Mouse (Mus musculus) urinary bladder, postnatal 14 days (tissue): ENCODE measurements at regions not wholly inside any gene's neighbourhood (a gene's known extent, or its start where the extent isn't known, plus 50 kb on each side); places are given as distances from the start of the nearest gene placed in this dataset.

ENCODE experiments used
- DNase-seq: peaks from one replicate; pipeline ENCODE4 v3.0.0; 2021; ENCODE audit warnings: low spot score

DNA sequence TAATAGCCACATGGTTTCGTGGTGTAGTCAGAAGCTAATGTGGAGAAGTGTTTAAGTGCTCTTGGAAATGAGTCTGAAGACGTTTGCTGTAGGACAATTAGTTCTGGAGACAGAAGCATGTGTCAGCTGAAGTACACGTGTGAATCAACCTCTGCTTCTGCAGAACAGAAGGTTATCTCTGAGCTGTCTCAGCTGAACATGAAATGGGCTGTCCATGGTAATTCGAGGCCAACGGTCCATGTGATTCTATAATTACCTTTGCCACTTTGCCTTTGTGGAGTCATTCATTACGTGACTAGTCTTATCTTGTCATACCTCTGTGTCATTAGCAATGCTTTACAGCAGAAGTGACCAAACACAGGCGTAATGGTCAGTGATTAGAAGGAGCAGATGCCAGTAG, 295.6 kb upstream of the Veph1 start:
- DNase-seq = no peak

DNA sequence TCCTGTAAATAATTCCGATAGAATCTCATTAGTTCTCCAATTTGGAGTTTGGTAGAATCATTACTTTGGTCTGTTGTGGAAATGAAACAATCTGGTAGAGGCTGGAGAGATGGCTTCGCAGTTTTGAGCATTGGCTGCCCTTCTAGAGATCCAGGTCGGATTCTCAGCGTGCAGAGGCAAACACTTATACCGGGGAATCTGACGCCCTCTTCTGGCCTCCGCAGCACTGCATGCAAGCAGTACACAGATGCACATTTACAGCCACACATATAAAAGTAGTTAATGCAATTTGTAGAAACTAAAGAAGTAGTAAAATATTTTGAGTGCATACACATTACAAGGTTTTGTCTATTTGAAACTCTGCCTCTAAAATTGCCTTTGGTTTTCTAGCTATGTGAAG, 294.1 kb upstream of the Veph1 start:
- DNase-seq = no peak

DNA sequence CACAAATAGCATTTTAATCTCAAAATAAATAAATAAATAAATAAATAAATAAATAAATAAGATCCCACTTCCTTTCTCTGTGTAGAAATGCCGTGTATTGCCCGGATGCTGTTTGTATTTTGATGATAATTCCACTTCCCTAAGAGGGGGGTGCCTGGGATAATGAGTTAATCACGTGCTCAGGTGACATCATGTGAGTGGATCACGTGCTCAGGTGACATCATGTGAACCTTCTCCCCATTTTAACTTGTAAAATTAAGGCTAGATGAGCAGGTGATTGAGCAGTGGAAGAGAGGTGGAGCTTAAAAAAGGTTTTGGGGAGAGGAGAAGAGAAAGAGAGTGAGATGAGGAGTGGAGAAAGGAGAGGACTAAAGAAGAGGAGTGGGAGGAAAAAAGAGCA, 292.8 kb upstream of the Veph1 start:
- DNase-seq = no peak

DNA sequence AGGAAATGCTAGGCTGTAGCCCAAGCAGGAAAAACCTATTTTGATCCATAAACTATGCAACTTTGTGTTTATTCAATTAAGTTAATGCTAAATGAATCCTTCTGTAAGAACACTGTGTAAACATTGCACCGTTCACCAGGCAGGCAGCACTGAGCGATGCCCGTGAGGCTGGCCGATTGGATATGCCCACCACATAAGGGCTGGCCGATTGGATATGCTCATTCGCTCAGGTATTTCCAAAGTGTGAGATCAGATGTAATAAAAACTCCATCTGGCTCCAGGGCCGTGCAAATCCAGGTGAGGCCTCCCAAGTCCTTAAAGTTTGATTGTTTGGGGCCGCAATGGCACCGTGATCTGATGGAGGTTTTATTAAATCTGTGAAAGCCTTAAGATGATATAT, 288.2 kb upstream of the Veph1 start:
- DNase-seq = no peak

DNA sequence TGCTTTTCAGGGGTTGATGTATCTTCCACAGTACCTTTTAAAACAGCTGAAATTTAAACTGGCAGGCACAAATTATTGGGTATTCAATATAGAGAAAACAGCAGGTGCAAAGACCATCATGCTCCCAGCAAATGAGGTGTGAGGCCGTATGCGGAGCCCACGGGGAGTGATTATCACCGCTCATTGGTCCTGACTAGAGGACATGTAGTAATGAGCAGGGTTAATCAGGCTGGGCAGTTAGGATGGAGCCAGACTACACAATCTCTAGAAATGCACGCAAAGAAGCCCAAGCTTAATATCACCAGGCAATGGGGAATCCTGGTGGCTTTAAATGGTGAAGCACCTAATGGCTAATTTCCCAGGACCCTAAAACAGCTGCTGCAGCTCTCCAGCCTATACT, 287.5 kb upstream of the Veph1 start:
- no peak for DNase-seq

DNA sequence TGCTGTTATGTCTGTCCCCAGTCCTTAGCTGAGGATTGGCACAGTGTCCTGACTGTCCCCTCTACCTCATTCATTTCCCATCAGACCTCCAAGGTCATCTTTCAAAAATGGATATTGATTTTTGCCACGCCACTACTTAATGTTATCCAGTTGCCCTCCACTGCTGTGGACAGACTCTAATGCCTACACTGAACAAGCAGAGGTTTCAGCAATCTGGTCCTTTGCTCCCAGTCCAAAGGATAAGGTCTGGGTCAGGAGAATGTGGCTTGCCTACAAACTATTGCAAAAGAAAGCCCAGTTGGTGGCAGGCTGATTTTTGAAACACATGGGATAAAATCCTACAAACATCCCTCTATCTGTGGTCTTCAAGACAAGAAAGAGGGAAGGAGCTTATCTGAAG, 280.0 kb upstream of the Veph1 start:
- DNase-seq = no peak

DNA sequence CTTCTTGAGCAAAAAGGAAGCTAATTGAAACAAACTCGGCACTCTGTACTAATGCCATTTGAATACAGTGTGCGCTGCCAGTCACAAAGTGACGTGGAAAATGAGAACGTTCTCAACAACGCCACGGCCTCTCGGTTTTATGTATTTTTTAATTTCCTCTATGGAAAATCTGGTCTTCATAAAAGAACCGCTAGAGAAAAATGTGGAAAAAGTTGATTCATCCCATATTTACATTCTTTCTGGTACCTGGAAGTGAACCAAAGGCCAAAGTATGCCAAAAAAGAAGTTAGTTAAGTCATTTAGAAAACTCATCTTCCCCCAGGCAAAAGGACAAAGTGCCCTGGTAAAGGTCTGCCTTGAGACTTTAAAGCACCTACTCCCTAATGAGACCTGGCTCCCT, 277.7 kb upstream of the Veph1 start:
- no peak for DNase-seq

DNA sequence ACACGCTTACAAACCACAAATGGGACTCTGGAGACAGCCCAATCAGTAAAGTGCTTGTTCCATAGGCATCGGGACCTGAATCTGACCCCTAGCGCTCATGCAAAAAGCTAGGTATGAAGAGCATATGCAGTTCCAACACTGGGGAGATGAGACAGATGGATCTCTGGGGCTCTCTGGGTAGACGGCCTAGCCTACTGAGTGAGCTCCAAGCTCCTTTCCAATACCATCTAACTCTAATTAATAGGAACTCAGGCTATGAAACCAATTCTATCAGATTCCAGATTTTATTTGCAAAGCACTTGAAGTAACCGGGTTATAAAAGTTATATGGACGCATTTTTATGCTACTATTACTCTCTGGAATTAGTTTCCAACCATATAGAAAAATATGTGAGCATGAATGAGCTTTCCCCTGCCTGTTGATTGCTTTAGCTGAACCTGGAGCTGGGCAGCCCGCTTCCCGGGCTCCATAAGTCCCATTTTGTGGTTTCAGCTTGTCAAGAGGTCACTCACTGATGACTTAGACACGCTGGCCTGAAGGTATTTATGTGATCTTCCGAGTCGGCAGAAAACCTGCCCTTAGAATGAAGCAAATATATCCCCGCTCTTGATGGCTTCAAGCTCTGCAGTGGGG, 276.4 kb upstream of the Veph1 start:
- DNase-seq = no peak

DNA sequence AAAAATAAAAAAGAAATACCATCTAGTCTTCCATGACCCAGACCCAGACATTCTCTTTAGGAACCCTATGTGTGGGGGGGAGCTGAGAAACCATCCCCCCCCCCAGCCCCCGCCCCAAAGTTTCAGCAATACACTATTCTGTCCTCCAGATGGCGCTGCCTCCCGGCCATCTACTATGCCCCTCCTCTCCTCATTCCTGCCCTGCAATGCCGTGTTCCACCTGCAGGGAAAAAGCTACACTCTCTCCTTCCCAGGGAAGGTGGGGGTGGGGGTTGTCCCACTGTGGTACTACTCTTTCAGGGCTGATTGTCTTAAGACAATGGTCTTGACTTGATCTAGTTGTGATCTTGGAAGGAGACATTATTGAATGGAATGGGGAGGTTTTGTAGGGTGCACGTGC, 273.7 kb upstream of the Veph1 start:
- no peak for DNase-seq

DNA sequence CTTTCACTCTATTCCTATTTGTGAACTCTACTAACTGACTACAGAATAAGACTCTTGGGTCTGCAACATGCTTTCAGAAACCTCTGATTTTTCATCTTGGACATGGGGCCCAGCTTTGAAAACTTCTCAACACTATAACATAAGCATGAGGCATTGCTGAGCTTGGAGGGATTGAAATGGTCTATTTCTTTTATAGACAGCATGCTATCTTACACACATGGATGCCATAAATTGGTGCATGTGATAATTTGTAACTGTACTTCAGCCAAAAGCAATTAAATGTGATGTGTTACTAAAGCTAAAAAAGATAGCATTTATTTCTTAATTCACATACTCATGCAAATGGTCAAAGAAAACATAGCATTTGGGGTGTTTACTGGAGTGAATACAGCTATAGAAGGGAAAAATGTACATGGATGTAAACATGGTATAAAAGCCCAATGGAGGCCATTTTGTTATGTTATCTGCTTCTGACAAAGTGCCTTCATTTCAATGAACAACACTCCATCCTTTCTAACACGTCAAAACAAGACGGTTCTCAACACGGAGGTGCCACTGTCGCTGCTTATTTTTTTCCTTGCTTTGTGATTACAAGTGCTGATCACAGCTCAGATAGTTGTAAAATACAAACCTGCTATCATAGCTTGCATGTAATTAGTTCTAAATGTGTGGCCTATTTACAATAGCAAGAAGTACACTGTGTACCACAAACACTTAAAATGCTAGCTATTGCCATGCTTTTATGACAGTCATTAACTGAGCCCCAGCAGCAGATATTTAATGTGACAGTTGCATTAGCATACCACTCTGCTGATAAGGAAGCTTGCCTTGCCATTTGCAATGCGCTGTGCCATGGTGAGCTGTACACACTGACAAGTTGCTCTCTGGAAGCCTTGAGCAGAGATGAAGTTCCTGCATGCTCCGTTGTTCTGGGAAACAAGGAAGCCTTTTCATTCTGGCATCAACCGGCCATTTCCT, 267.9 kb upstream of the Veph1 start:
- DNase-seq = no peak

DNA sequence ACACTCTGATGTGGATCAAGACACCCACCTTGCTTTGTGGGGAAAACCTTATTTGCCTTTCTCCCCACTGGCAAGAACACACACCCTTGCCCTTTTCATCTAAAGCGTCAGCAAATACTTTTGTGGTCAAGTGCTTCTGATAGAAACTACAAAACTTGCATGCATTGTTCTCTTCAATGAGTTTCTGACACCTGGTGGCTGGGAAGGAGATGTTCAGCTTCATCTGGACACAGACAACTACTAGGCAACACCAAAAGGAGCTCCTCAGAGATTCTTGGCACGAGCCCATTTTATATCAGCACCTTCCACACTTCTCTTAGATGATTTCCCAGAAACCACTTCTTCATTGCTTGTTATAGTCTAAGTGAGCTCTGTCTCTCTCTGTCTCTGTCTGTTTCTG, 266.7 kb upstream of the Veph1 start:
- no peak for DNase-seq

DNA sequence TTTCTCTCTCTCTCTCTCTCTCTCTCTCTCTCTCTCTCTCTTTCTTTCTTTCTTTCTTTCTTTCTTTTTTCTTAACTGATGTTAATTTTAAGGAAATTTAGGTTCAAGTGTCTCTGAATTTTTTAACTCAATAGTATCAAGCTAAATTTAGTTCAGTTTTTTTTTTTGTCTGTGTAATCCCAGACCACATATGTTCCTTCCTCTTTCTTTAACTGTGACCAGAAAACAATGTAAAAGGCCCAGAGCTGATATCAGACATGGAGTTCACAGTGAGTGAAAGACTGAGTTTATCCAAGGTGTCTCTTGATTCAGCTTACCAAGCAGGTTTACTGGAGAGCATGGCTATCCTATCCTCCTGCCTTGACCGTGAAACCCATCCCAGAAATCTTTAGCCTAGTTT, 258.9 kb upstream of the Veph1 start:
- no peak for DNase-seq

DNA sequence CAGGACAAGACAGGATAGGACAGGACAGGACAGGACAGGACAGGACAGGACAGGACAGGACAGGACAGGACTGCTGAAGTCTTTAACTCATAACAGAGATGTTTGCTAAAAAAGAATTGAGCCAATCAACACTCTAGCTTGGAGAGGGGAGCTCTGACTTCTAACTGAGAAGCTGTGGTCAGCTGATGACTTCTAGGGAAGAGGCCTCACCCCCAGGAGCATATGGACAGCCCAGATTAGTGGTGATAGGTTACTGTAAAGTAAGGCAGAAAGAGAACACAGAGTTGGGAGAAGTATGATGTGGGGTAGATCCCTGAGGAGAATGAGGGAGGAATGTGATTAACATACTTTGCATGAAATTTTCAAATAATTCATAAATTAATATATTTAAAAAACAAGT, 254.3 kb upstream of the Veph1 start:
- no peak for DNase-seq

DNA sequence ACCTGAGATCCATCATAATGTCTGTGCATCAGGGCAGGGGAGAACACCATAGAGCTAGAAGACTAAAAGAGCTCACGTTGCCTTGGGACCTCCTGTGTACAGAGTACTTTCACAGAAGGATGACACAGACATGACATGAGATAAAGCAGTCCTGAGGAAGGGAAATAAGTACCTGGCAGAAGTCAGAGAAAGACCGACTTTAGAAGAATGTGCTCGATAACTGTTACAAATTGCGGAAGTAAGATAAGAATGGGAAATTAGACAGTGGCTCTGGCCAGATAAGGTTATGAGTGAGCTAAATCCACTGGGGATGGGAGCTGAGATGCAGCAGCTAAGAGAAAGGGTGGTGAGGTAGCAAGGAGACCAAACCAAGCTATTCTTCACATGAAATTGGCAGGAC, 249.9 kb upstream of the Veph1 start:
- DNase-seq = no peak

DNA sequence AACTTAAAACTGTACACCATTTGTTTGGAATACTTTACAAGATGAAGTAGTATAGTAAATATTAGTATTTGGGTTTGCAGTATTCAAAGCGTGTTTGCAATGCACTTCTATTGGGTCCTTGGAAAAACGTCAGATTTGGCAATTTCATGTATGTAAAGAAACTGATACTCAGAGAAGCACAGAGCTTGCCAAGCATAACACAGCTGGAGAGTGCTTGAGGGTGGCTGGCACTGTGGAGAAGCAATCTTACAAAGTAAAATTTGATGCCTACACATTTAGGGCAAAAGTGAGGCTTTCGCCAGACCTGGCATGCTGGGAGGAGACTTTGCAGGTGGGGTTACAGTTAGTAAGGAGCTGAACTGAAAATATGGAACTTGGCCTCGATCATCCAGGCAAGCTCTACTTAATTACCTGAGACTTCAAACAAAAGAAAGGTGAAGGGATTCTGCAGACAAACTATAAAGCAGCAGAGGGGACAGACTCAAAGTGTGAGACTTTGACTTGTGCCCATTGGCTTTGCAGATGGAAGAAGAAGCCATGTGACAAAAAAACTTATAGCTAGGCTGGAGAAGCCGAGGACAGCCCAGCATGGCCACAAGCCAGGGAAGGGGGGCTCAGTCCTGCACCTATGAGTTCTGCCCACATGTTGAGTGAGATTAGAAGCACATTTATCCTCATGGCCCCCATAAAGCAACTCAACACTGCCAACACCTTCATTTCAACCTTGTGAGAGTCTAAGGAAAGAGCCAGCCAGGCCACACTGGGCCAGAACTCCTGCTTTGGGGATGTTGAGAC, 247.7 kb upstream of the Veph1 start:
- DNase-seq = no peak

DNA sequence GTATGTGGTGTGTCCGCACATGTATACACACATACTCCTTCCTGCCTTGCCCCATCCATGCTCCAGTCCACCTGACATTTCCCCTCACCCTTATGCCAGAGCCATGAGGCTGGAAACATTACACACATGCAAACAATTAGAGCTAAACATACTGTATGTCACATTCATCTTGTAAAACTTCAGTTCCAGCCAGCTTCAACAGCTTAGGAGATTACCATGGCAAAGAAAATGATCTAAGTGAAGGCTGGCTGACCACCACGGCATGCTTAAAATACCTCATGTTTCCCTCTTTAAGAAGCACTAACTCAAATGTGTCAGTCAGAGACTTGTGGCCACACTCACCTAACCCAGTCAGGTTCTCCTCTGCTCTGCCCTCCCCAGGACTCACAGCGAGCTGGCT, 246.2 kb upstream of the Veph1 start:
- no peak for DNase-seq

DNA sequence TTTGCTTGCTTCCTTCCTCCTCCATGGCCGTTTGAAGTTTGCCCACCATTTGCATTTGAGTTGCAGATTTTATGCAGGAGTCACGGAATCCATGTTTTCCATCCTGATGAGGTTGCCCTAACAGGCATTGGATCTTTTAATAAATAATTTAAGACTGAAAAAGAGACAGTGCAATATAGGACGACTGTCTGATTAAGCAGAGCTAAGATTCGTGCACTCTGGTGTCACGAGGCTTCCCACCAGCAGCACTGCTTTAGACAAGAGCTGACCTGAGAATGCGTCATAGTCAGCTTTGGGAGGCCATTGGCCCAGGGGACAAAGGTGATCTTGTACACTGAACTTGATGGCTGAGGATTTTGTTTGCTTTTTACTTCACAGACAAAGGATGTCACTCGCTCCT, 241.3 kb upstream of the Veph1 start:
- no peak for DNase-seq

DNA sequence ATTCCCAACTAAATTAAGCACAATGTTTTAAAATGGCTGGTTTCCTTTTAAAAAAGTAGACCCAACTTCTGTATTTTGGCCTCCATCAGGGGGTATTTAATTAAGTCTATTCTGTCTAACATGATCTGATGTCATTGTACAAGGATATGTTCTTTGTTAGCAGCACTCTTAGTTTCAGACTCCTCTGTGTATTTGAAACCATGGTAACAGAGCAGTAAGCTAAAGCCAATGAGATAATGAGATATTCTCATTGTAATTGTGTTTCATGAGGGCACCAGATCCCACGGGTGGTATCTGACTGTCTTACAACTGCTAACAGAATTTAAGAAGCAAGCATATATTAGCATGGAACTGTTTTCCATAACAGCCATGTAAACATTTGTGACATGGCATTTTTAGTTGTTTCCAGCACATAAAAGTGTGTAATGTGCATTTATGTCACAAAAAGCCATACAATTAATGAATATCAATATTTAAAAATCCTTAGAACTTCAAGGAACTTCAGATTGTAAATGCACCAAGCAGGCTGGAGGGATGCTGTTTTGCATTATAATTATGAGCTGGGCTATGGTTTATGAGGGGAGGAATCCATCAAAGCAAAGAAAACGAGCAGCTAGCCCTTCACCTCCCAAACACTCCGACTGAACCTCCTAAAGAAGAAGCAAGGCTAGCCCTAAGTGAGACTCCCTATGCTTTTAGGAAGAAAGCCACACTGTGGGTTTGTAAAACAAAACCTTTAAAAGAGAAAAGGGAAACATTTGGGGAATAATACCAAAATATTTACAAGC, 240.7 kb upstream of the Veph1 start:
- DNase-seq = no peak

DNA sequence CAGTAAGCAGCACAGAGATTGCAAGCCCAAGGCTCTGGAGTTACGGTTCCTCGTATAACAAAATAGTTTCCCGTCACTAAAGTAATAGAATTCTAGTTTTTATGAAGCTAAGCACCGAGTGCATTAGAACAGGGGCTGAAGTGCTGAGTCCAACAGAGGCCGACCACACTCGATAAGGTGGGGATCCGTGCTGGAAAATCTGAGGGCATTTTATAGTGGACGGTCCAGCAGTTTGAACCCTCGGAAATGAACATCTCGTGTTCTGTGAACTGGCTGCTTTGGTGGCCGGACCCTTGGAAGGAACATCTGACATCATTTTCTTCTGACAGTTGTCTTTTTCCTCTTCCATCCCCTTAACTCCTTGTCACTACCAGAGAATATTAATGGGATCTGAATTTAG, 240.0 kb upstream of the Veph1 start:
- DNase-seq = no peak

DNA sequence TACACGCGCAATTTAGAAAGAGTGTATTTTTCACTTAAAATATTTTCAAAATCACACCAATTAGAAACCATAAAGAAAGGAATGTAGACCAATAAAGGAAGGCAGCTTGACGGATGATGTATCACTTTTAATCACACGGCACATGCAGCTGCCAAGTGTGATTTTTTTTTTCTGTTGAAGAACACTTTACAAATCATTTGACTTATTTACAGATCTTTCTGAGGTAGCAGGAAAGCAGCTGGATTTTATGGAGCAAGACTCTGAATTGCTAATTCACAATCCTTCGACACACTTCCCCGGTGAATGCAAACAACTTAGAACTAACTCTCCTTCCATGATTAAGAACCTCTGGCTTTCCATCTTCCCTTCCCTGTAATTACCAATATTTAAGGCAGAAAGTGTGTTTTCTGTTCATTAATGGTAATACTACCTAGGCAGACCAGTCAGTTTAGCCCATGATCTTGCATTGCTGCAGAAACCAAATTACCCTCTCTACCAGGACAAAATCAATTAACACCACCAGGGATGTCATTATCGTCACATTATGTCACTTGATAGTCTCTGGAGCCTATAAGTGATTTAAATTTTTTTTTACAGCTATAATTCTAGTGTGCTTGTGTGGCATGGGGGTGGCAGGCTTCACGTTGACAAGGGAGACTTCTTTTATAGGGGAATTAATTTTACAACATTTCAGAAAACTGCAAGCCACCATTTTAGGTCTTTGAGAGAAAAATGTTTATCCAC, 239.3 kb upstream of the Veph1 start:
- no peak for DNase-seq

DNA sequence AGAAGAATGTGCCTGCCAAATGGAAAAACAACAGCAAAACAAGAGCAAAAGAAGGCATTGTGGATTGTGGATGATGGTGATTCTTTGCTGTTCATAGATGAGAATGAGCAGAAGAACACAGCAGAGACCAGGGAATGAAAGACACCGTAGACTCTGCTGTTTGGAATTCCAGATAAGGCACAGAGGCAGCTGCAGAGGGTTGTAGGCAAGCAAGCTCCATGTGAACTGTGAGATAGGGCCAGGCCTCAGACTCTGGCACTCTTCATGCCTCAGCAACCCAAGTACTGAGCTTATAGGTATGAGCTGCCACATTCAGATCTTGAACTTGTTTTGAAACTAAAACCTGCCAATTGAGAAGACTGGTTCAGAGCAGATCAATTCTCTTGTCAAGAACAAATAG, 223.3 kb upstream of the Veph1 start:
- no peak for DNase-seq
